ENCODE assay signal across 8 mouse cellular contexts in the genomic region with DNA sequence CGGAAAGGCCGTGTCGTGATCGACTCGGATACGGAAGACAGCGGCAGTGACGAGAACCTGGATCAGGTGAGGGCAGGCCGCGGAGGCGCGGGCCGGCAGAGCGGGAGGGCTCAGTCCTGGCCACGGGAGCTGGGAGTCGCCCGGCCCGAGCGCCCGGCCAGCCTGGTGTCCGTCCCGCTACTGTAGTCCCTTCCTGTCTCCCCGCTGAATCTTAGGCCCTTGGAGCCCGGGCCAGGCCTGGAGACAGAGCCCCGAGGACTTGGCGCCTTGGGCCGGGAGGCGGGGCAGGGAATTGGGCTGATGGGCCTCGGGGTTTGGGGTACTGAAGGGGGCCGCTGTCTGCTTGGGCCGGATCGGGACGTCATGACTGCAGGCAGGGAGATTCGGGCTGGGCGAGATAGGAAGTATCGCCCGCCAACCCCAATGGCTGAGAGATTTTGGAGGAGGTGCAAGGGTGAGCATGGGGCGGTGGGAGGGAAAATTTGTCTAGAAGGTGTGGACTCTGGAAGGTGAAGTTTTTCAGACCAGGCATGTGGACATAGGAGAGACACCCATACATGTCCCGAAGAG. TPM values are rescaled to one million over a fixed set of nuclear protein-coding genes. Genes with fewer than 3 reads are reported as not detected.
DNase-seq lines count a peak whose midpoint lies in the region; ATAC-seq and TF ChIP-seq lines count a peak whose summit lies in the region.

No protein-coding gene starts in this region.

- ATAC-seq in heart, postnatal 0 days (ENCODE audit: insufficient read depth, low read depth), result peak; percentile 84
- peak; percentile 80 for ATAC-seq in liver, postnatal 0 days
- peak; percentile 79 for ATAC-seq in stomach, embryonic 15.5 days (ENCODE audit: insufficient read depth, low FRiP score, low read depth)

- 0 out of 2 replicates have a peak, but pooled peaks cover 7% of the 10 kb centered on the region for H3K36me3 ChIP-seq in heart, postnatal 0 days (replicated peaks; ENCODE audit: control insufficient read depth, insufficient read depth, low read length)
- H3K36me3 ChIP-seq in liver, postnatal 0 days (replicated peaks; ENCODE audit: insufficient read depth, low read length), result 0 out of 2 replicates have a peak, but pooled peaks cover 4% of the 10 kb centered on the region
- H3K36me3 ChIP-seq in stomach, embryonic 15.5 days, result no peaks in the 10 kb centered on the region

- under 1% methylated on average over 37 of the region's 39 CpGs for WGBS in heart, postnatal 0 days
- 0% methylated on average over 34 of the region's 39 CpGs for WGBS in liver, postnatal 0 days (ENCODE audit: insufficient replicate concordance)
- WGBS in stomach, embryonic 15.5 days, result under 1% methylated on average over 39 of the region's 39 CpGs

- H3K27ac ChIP-seq in heart, postnatal 0 days (ENCODE audit: low read depth), result peak overlapping the region; percentile 88
- H3K27ac ChIP-seq in liver, postnatal 0 days (ENCODE audit: low read depth), result peak overlapping the region; percentile 91
- peak overlapping the region; percentile 49 for H3K27ac ChIP-seq in stomach, embryonic 15.5 days

- H3K27me3 ChIP-seq in heart, postnatal 0 days (ENCODE audit: control insufficient read depth, insufficient read depth, low read length), result no peaks in the 10 kb centered on the region
- no peaks in the 10 kb centered on the region for H3K27me3 ChIP-seq in liver, postnatal 0 days (ENCODE audit: insufficient read depth, low read length)
- H3K27me3 ChIP-seq in stomach, embryonic 15.5 days (replicated peaks), result no peaks in the 10 kb centered on the region

- H3K9ac ChIP-seq in heart, postnatal 0 days (replicated peaks; ENCODE audit: low read depth, low read length), result peak overlapping the region; percentile 87
- H3K9ac ChIP-seq in liver, postnatal 0 days (replicated peaks), result peak overlapping the region; percentile 96
- H3K9ac ChIP-seq in stomach, embryonic 15.5 days, result peak overlapping the region; percentile 79

- peak overlapping the region; percentile 83 for H3K4me3 ChIP-seq in heart, postnatal 0 days (ENCODE audit: low read depth, low read length)
- peak overlapping the region; percentile 88 for H3K4me3 ChIP-seq in liver, postnatal 0 days (ENCODE audit: low read depth, low read length)
- peak overlapping the region; percentile 72 for H3K4me3 ChIP-seq in stomach, embryonic 15.5 days (replicated peaks)

- H3K9me3 ChIP-seq in heart, postnatal 0 days (replicated peaks; ENCODE audit: control insufficient read depth, low read length), result no peaks in the 10 kb centered on the region
- no peaks in the 10 kb centered on the region for H3K9me3 ChIP-seq in liver, postnatal 0 days (ENCODE audit: low read length)
- H3K9me3 ChIP-seq in stomach, embryonic 15.5 days, result no peaks in the 10 kb centered on the region

- DNase-seq in right cerebral cortex, postnatal 14 days, result peak; percentile 23
- no peak for DNase-seq in right cerebral cortex, postnatal 36 days (ENCODE audit: low spot score in 2 of 2)
- DNase-seq in brain, adult 2 months (ENCODE audit: low read depth, low spot score), result peak; percentile 11
- DNase-seq in heart, postnatal 0 days (ENCODE audit: low spot score), result peak; percentile 35
- DNase-seq in liver, postnatal 0 days, result no peak
- DNase-seq in left cerebral cortex, postnatal 14 days (ENCODE audit: low spot score in 2 of 2), result no peak
- no peak for DNase-seq in gastrocnemius, adult 8-10 months (ENCODE audit: low spot score in 2 of 2)

- no peak for TF ChIP-seq EP300 in heart, postnatal 0 days (IDR thresholded peaks at IDR 0.05; ENCODE audit: low read depth)
- TF ChIP-seq EP300 in liver, postnatal 0 days (IDR thresholded peaks at IDR 0.05; ENCODE audit: low read depth), result no peak

- TF ChIP-seq CTCF in heart, postnatal 0 days (IDR thresholded peaks at IDR 0.05; ENCODE audit: low read depth), result no peak
- TF ChIP-seq CTCF in liver, postnatal 0 days (IDR thresholded peaks at IDR 0.05; ENCODE audit: low read depth), result no peak

- peaks cover 9% of the 10 kb centered on the region; the same call in 1 of the 2 replicates for H3K4me1 ChIP-seq in heart, postnatal 0 days (ENCODE audit: control insufficient read depth, insufficient read depth)
- H3K4me1 ChIP-seq in liver, postnatal 0 days (ENCODE audit: insufficient read depth), result peaks cover 16% of the 10 kb centered on the region
- H3K4me1 ChIP-seq in stomach, embryonic 15.5 days, result 0 out of 2 replicates have a peak, but pooled peaks cover 4% of the 10 kb centered on the region

- intact Hi-C loops in left cerebral cortex, postnatal 14 days (cut with DNase I), result no loop called here

- H3K4me2 ChIP-seq in heart, postnatal 0 days (ENCODE audit: low read depth, low read length), result peak overlapping the region; percentile 76
- H3K4me2 ChIP-seq in liver, postnatal 0 days (ENCODE audit: low read depth, low read length), result peak overlapping the region; percentile 84
- H3K4me2 ChIP-seq in stomach, embryonic 15.5 days, result peak overlapping the region; percentile 83

RNA-seq across cellular contexts. Expression of gene Rtf1, which starts 0.4 kb away (rescaled TPM):
- 7.9 and 10.2 TPM in 2 replicates for total RNA-seq in heart, postnatal 0 days (2014; rRNA removed; ENCODE audit: low replicate concordance)
- polyA plus RNA-seq in heart, postnatal 0 days (2015; fragmentation: Nextera tagmentation; extraction: Ambion mirVana), result 24.3 and 25.6 TPM in 2 replicates
- 17.0 and 19.3 TPM in 2 replicates for polyA plus RNA-seq in liver, postnatal 0 days (2015; fragmentation: Nextera tagmentation; extraction: Ambion mirVana)
- 35.8 and 47.4 TPM in 2 replicates for polyA plus RNA-seq in stomach, embryonic 15.5 days (2015; fragmentation: Nextera tagmentation; extraction: Ambion mirVana)
- total RNA-seq in left cerebral cortex, postnatal 14 days (2021), result 10 to 100 TPM; 59.6 to 61.6 TPM
- total RNA-seq in gastrocnemius, adult 8-10 months (2022), result 10 to 100 TPM; 21.3 to 27.2 (median 24.9) TPM

RNA-seq across cellular contexts. Expression of gene Ndufaf1, which starts 12.7 kb away (rescaled TPM):
- 28.4 and 37.9 TPM in 2 replicates for total RNA-seq in heart, postnatal 0 days (2014; rRNA removed; ENCODE audit: low replicate concordance)
- 79.9 and 83.3 TPM in 2 replicates for polyA plus RNA-seq in heart, postnatal 0 days (2015; fragmentation: Nextera tagmentation; extraction: Ambion mirVana)
- polyA plus RNA-seq in liver, postnatal 0 days (2015; fragmentation: Nextera tagmentation; extraction: Ambion mirVana), result 26.7 and 27.2 TPM in 2 replicates
- polyA plus RNA-seq in stomach, embryonic 15.5 days (2015; fragmentation: Nextera tagmentation; extraction: Ambion mirVana), result 43.0 and 46.3 TPM in 2 replicates
- 10 to 100 TPM; 27.7 to 30.3 TPM for total RNA-seq in left cerebral cortex, postnatal 14 days (2021)
- 10 to 100 TPM; 41.9 to 47.7 (median 45.5) TPM for total RNA-seq in gastrocnemius, adult 8-10 months (2022)

RNA-seq across cellular contexts. Expression of gene Oip5, which starts 57.0 kb away (rescaled TPM):
- total RNA-seq in heart, postnatal 0 days (2014; rRNA removed; ENCODE audit: low replicate concordance), result 0.88 and 12.2 TPM in 2 replicates
- 6.1 and 7.0 TPM in 2 replicates for polyA plus RNA-seq in heart, postnatal 0 days (2015; fragmentation: Nextera tagmentation; extraction: Ambion mirVana)
- 14.3 and 16.5 TPM in 2 replicates for polyA plus RNA-seq in liver, postnatal 0 days (2015; fragmentation: Nextera tagmentation; extraction: Ambion mirVana)
- polyA plus RNA-seq in stomach, embryonic 15.5 days (2015; fragmentation: Nextera tagmentation; extraction: Ambion mirVana), result 24.2 and 27.1 TPM in 2 replicates
- total RNA-seq in left cerebral cortex, postnatal 14 days (2021), result 1 to 10 TPM; 1.2 to 1.7 TPM
- total RNA-seq in gastrocnemius, adult 8-10 months (2022), result under 1 TPM in 1 of 4 experiments, not detected in 3; 0.27 TPM

RNA-seq across cellular contexts. Expression of gene Nusap1, which starts 57.2 kb away (rescaled TPM):
- total RNA-seq in heart, postnatal 0 days (2014; rRNA removed; ENCODE audit: low replicate concordance), result 25.0 and 26.8 TPM in 2 replicates
- 13.5 and 14.2 TPM in 2 replicates for polyA plus RNA-seq in heart, postnatal 0 days (2015; fragmentation: Nextera tagmentation; extraction: Ambion mirVana)
- 45.8 and 48.5 TPM in 2 replicates for polyA plus RNA-seq in liver, postnatal 0 days (2015; fragmentation: Nextera tagmentation; extraction: Ambion mirVana)
- polyA plus RNA-seq in stomach, embryonic 15.5 days (2015; fragmentation: Nextera tagmentation; extraction: Ambion mirVana), result 68.5 and 69.7 TPM in 2 replicates
- total RNA-seq in left cerebral cortex, postnatal 14 days (2021), result 1 to 10 TPM in 1 of 2 experiments, under 1 TPM in 1; 0.57 to 1.3 TPM
- under 1 TPM in 2 of 4 experiments, not detected in 2; 0.10 to 0.38 TPM for total RNA-seq in gastrocnemius, adult 8-10 months (2022)

Comparison
In these comparisons a context has a peak if more than half of its experiments do, and no peak if none do; other contexts are left out.
1. DNase-seq: peak in right cerebral cortex, postnatal 14 days (single experiment), brain, adult 2 months (single experiment) and heart, postnatal 0 days (single experiment); none in right cerebral cortex, postnatal 36 days (0 of 2), liver, postnatal 0 days (single experiment), left cerebral cortex, postnatal 14 days (0 of 2) and gastrocnemius, adult 8-10 months (0 of 2).
2. Peak in every context shown above with its lines, with median percentiles within 50 percentile points of each other: ATAC-seq, H3K27ac ChIP-seq, H3K4me2 ChIP-seq, H3K4me3 ChIP-seq and H3K9ac ChIP-seq.